Mouse (Mus musculus) limb, embryonic 14.5 days (tissue): ENCODE measurements at regions not wholly inside any gene's neighbourhood (a gene's known extent, or its start where the extent isn't known, plus 50 kb on each side); places are given as distances from the start of the nearest gene placed in this dataset.

ENCODE experiments used
- ATAC-seq: fragments of 200-750 bp; cut with Nextera tagmentation; 2 replicates; pipeline ENCODE4 v1.8.0; 2017; ENCODE audit warnings: low read depth, moderate number of reproducible peaks, moderate TSS enrichment; ENCODE audit not compliant: low FRiP score
- DNase-seq: peaks from one replicate; pipeline ENCODE4 v3.0.0-alpha.2; 2015; ENCODE audit warnings: low spot score
- H3K27ac ChIP-seq: fragments of 300-500 bp; sonication (generic); replicated peaks from 2 replicates; pipeline ENCODE4 v1.5.1; 2014; ENCODE audit warnings: low read depth, mild to moderate bottlenecking, low read length, moderate library complexity, mixed read lengths
- H3K27me3 ChIP-seq: fragments of 300-500 bp; sonication (generic); 2 replicates; pipeline ENCODE4 v1.6.1; 2014; ENCODE audit warnings: low read length, mixed read lengths; ENCODE audit not compliant: control insufficient read depth, insufficient read depth
- H3K36me3 ChIP-seq: fragments of 300-500 bp; sonication (generic); 2 replicates; pipeline ENCODE4 v1.6.1; 2014; ENCODE audit warnings: mild to moderate bottlenecking, low read length, moderate library complexity, mixed read lengths; ENCODE audit not compliant: control insufficient read depth, insufficient read depth
- H3K4me1 ChIP-seq: fragments of 300-500 bp; sonication (generic); 2 replicates; pipeline ENCODE4 v1.6.1; 2014; ENCODE audit warnings: antibody characterized with exemption, low read length, mixed read lengths; ENCODE audit not compliant: control insufficient read depth, insufficient read depth
- H3K4me2 ChIP-seq: fragments of 300-500 bp; sonication (generic); replicated peaks from 2 replicates; pipeline ENCODE4 v1.6.1; 2014; ENCODE audit warnings: low read depth, mild to moderate bottlenecking, low read length, moderate library complexity; ENCODE audit not compliant: severe bottlenecking
- H3K4me3 ChIP-seq: fragments of 300-500 bp; sonication (generic); replicated peaks from 2 replicates; pipeline ENCODE4 v1.5.1; 2014; ENCODE audit warnings: low read length
- H3K9ac ChIP-seq: fragments of 300-500 bp; sonication (generic); 2 replicates; pipeline ENCODE4 v1.6.1; 2014; ENCODE audit warnings: mild to moderate bottlenecking, low read depth, low read length, moderate library complexity; ENCODE audit not compliant: severe bottlenecking
- H3K9me3 ChIP-seq: fragments of 300-500 bp; sonication (generic); 2 replicates; pipeline ENCODE4 v1.6.1; 2016; ENCODE audit warnings: low read length; ENCODE audit not compliant: control insufficient read depth
- POLR2A ChIP-seq: fragments of 200-500 bp; IDR thresholded peaks from 2 replicates; pipeline ENCODE4 v1.8.0; 2012; ENCODE audit warnings: inconsistent platforms, mild to moderate bottlenecking, moderate library complexity, borderline replicate concordance; ENCODE audit not compliant: insufficient read depth, insufficient read length; ENCODE audit errors: extremely low read depth
- WGBS: fragments of 180-500 bp; shearing (Covaris S2); extraction: QIAGEN DNeasy Blood & Tissue Kit; methylation state at CpG from one replicate; pipeline ENCODE4 v1.1.7; 2014; 5-methylcytosine and 5-hydroxymethylcytosine counted together

DNA sequence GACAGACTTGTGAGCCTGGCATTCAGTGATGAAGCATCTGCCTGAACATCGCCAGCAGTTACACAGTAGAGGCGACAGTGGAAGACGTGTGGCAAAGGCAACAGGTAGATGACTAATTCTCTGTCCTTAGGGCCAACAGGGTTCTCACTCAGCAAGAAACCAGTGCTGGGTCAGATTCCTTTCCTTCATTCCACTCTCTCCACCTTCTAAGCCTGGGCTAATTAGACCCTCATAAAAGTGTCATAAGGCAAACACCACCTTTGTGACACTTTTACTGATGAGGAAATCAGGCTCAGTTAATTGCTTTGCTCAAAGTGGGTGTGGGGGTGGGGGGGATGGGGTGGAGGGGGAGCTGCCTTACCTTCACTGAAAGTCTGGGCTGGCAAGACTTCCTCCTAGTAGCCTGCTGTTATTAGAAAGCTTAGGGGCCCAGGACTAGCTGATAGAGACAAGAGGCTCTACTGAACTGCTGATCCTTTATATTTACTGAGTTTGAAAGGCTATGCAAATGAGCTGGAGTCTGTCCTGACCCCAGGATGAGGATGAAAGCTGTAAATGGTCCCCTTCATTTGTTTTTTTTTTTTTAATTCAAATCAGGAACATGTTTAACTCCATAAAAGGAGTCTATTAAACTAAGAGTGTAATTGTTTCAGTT, 98.8 kb downstream of the Dact1 start:
- H3K27ac ChIP-seq, result no peak overlapping the region
- H3K36me3 ChIP-seq, result no peaks in the 10 kb centered on the region
- no peaks in the 10 kb centered on the region for H3K9me3 ChIP-seq
- H3K27me3 ChIP-seq, result no peaks in the 10 kb centered on the region
- no peak overlapping the region for H3K4me2 ChIP-seq
- WGBS, result 12% methylated on average over 3 of the region's 3 CpGs
- no peak for TF ChIP-seq POLR2A
- H3K4me3 ChIP-seq, result no peak overlapping the region
- H3K4me1 ChIP-seq, result peaks cover 6% of the 10 kb centered on the region; the same call in 1 of the 2 replicates
- no peak overlapping the region for H3K9ac ChIP-seq
- no peak for ATAC-seq
- no peak for DNase-seq

DNA sequence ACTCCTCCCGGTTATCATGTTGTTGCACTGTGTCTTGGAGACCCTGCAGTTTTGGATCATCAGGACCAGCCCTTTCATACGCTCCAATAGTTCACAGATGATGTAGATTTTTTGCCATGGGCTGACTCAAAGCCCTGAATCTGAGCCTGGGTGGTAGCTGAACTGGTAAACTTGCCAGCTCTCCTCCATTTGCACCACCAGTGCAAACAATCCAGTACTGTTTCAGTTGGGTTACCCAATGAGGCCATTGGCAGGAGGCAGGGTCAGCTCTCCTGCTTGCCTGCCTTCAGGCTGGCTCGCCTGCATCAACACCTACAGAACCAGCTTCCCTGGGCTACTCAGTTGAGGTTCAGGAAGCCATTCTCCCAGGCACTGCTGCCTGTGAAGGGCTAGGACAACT, 102.6 kb downstream of the Dact1 start:
- H3K27ac ChIP-seq, result no peak overlapping the region
- H3K4me3 ChIP-seq, result no peak overlapping the region
- no peak overlapping the region for H3K9ac ChIP-seq
- 76% methylated on average over 3 of the region's 3 CpGs for WGBS
- no peaks in the 10 kb centered on the region for H3K9me3 ChIP-seq
- H3K27me3 ChIP-seq, result no peaks in the 10 kb centered on the region
- ATAC-seq, result no peak
- H3K4me2 ChIP-seq, result no peak overlapping the region
- H3K4me1 ChIP-seq, result peaks cover 6% of the 10 kb centered on the region; the same call in 1 of the 2 replicates
- no peaks in the 10 kb centered on the region for H3K36me3 ChIP-seq
- TF ChIP-seq POLR2A, result no peak
- DNase-seq, result no peak

DNA sequence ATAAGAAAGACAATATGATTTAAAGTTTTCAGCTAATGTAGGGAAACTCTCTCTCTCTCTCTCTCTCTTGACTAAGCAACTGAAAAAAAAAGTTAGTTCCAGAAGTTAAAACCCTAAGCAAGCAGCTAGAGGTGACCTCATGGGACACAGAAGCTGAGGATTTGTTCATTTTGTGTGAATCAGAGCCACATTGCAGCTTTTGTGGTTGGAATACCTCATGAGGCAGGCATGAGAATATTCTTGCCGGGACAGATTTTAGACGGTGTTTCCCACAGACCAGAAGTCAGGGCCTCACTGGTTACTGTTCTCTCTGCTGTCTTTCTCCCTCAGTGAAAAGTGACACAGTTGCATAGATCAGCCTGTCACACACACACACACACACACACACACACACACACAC, 107.3 kb downstream of the Dact1 start:
- Histone ChIP-seq H3K4me1 (0 out of 2 replicates have a peak, but pooled peaks cover 6% of the 10 kb centered on the region), H3K9me3 (no peaks in the 10 kb centered on the region), H3K36me3 (no peaks in the 10 kb centered on the region), H3K27ac (no peak overlapping the region), H3K9ac (no peak overlapping the region), H3K4me2 (no peak overlapping the region), H3K4me3 (no peak overlapping the region), H3K27me3 (no peaks in the 10 kb centered on the region)
- 67% methylated on average over 2 of the region's 2 CpGs for WGBS
- ATAC-seq, result no peak
- TF ChIP-seq POLR2A, result no peak
- DNase-seq, result no peak

DNA sequence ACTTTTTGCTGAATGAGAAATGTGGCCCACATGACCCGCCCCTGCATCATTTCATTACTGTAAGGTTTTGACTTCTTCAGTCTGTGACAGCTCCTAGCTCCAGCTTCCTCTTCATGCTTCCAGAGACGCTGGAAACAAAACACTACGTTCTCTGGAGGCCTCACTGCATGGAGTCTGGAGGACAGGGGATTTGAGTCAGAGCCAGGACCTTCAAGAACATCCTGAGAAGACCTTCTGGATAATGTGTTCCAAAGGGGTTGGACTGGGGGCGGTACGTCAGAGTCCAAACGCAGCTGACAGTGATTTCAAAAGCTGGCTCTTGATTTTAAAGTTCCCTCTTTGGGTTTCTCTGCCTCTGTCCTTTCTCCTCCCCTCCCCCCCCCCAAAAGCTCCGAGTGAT, 108.5 kb downstream of the Dact1 start:
- Histone ChIP-seq H3K27ac (no peak overlapping the region), H3K27me3 (no peaks in the 10 kb centered on the region), H3K4me2 (no peak overlapping the region), H3K4me1 (0 out of 2 replicates have a peak, but pooled peaks cover 3% of the 10 kb centered on the region), H3K9ac (no peak overlapping the region), H3K9me3 (no peaks in the 10 kb centered on the region), H3K4me3 (no peak overlapping the region), H3K36me3 (no peaks in the 10 kb centered on the region)
- TF ChIP-seq POLR2A, result no peak
- no peak for DNase-seq
- WGBS, result 66% methylated on average over 7 of the region's 7 CpGs
- no peak for ATAC-seq

DNA sequence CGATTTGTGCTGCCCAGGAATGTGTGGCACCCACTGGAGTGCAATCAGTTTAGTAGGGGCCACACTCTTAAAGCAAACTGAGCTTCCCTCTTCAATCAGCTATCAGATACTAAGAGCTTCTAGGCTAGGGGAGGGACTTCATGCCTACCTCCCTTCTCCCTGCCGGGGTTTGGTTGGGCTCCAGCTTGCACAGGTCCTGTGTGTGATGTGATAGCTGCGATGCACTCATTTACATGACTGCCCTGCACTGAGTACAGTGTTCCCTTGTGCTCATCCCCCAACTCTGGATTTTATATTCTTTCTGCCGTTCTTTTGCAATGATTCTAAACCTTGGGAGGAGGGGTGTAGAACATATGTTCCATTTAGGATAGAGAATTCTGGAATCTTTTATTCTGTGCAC, 109.5 kb downstream of the Dact1 start:
- WGBS, result 68% methylated on average over 4 of the region's 4 CpGs
- DNase-seq (no peak), ATAC-seq (no peak)
- TF ChIP-seq POLR2A, result no peak
- H3K4me1 ChIP-seq, result 0 out of 2 replicates have a peak, but pooled peaks cover 3% of the 10 kb centered on the region
- H3K27ac ChIP-seq, result no peak overlapping the region
- H3K4me2 ChIP-seq, result no peak overlapping the region
- no peaks in the 10 kb centered on the region for H3K27me3 ChIP-seq
- H3K9ac ChIP-seq, result no peak overlapping the region
- no peaks in the 10 kb centered on the region for H3K9me3 ChIP-seq
- no peak overlapping the region for H3K4me3 ChIP-seq
- H3K36me3 ChIP-seq, result no peaks in the 10 kb centered on the region
